Mouse (Mus musculus) cerebellum, postnatal 4 days (tissue): ENCODE results near the gene Zfp652.

Experiments used
- DNase-seq, 2 experiments: peaks; one replicate each; pipeline ENCODE4 v3.0.0; 2022; ENCODE audit warnings: low spot score in 2 of 2, mixed read lengths in 1 of 2

The Zfp652 gene

GRCm38 (mm10) chr11:95832129-95833005, 119.9 kb downstream of the Zfp652 start:
- DNase-seq: no peak

- DNase-seq: no peak
These were observed 120.6 kb downstream of the Zfp652 start for GRCm38 (mm10) chr11:95833006-95833570.

GRCm38 (mm10) chr11:95833631-95834142, 121.2 kb downstream of the Zfp652 start:
- no peak for DNase-seq

- no peak for DNase-seq
These were observed 121.7 kb downstream of the Zfp652 start for GRCm38 (mm10) chr11:95834143-95834667.

GRCm38 (mm10) chr11:95834742-95835710, 122.6 kb downstream of the Zfp652 start:
- no peak for DNase-seq

- no peak for DNase-seq
These were observed 123.4 kb downstream of the Zfp652 start for GRCm38 (mm10) chr11:95835832-95836231.

- DNase-seq: no peak
These were observed 124.0 kb downstream of the Zfp652 start for GRCm38 (mm10) chr11:95836433-95836832.

GRCm38 (mm10) chr11:95837059-95837458, 124.6 kb downstream of the Zfp652 start, which contains the start of gene Gngt2:
Gene Gngt2, plus strand, starts transcription at chr11:95837216.
- DNase-seq: peak in 1 of 2 experiments; percentile 43

GRCm38 (mm10) chr11:95838598-95838997, 126.1 kb downstream of the Zfp652 start:
- DNase-seq: no peak

GRCm38 (mm10) chr11:95838999-95839868, 126.8 kb downstream of the Zfp652 start:
- DNase-seq: no peak

- DNase-seq: no peak
These were observed 128.4 kb downstream of the Zfp652 start for GRCm38 (mm10) chr11:95840694-95841497.

- no peak for DNase-seq
These were observed 129.0 kb downstream of the Zfp652 start for GRCm38 (mm10) chr11:95841498-95841830.

- no peak for DNase-seq
These were observed 129.7 kb downstream of the Zfp652 start, which contains the start of gene Abi3 for GRCm38 (mm10) chr11:95842074-95842681. Gene Abi3, minus strand, starts transcription at chr11:95842476.

- no peak for DNase-seq
These were observed 130.5 kb downstream of the Zfp652 start for GRCm38 (mm10) chr11:95842953-95843352.

- DNase-seq: no peak
These were observed 131.0 kb downstream of the Zfp652 start for GRCm38 (mm10) chr11:95843421-95843950.

- DNase-seq: no peak
These were observed 132.5 kb downstream of the Zfp652 start for GRCm38 (mm10) chr11:95844935-95845334.

GRCm38 (mm10) chr11:95850898-95851297, 138.4 kb downstream of the Zfp652 start:
- DNase-seq: no peak

- peak in 1 of 2 experiments; percentile 49 for DNase-seq
These were observed 141.2 kb downstream of the Zfp652 start for GRCm38 (mm10) chr11:95853684-95854083.

GRCm38 (mm10) chr11:95857306-95857705, 144.8 kb downstream of the Zfp652 start:
- DNase-seq: no peak
